Mouse (Mus musculus): ENCODE results near the gene Dzip3. TPM values are rescaled to one million over a fixed set of nuclear protein-coding genes. Genes with fewer than 3 reads are reported as not detected.

Dzip3 gene
- polyA plus RNA-seq, 1 experiment: 74.6 TPM

Other genes starting within 250 kb of the Dzip3 start
- 0.84 and 1.8 TPM in 2 replicates for gene Trat1, start 222.1 kb downstream of the Dzip3 start, polyA plus RNA-seq (2012; rRNA removed)
- not detected in 2 replicates for gene Retnlb, start 177.3 kb downstream of the Dzip3 start, polyA plus RNA-seq (2012; rRNA removed)
- gene Retnla, start 151.6 kb downstream of the Dzip3 start, polyA plus RNA-seq (2012; rRNA removed): not detected in 2 replicates
- 0.29 and 0.78 TPM in 2 replicates for gene Retnlg, start 121.5 kb downstream of the Dzip3 start, polyA plus RNA-seq (2012; rRNA removed)
- gene Cip2a, start within 50 bp of the Dzip3 start, polyA plus RNA-seq (2012; rRNA removed): 2.5 and 2.7 TPM in 2 replicates
- gene Myh15, start 63.3 kb upstream of the Dzip3 start, polyA plus RNA-seq (2012; rRNA removed): 0.50 and 0.54 TPM in 2 replicates

All from frontal cortex, adult 2 months (tissue).